Mouse (Mus musculus) liver, adult 2 months (tissue): ENCODE results near the gene 4933430I17Rik. TPM values are rescaled to one million over a fixed set of nuclear protein-coding genes. Genes with fewer than 3 reads are reported as not detected.
A peak's percentile ranks its signal among the peaks of the same experiment; 100 is the strongest.
"Not testable (repeated sequence)": the region's sequence is repeated elsewhere in the genome, so short reads cannot be mapped to it uniquely, and the experiment has no call there.

Source experiments
- DNase-seq: peaks from one replicate; pipeline ENCODE4 v3.0.0-alpha.2; 2011; ENCODE audit warnings: low read depth, low spot score; ENCODE audit errors: extremely low read depth
- H3K27ac ChIP-seq: fragments of 200-500 bp; replicated peaks from 2 replicates; pipeline ENCODE4 v1.5.1; 2012; ENCODE audit warnings: low read depth, mild to moderate bottlenecking, control low read depth, inconsistent platforms, low read length; ENCODE audit not compliant: insufficient read depth
- H3K27me3 ChIP-seq: fragments of 200-500 bp; 2 replicates; pipeline ENCODE4 v1.6.1; 2012; ENCODE audit warnings: mild to moderate bottlenecking, moderate library complexity, low read length, inconsistent platforms; ENCODE audit not compliant: control insufficient read depth, insufficient read depth
- H3K36me3 ChIP-seq: fragments of 200-500 bp; 2 replicates; pipeline ENCODE4 v1.6.1; 2012; ENCODE audit warnings: low read length, inconsistent platforms; ENCODE audit not compliant: control insufficient read depth, insufficient read depth
- H3K4me1 ChIP-seq: fragments of 200-500 bp; 2 replicates; pipeline ENCODE4 v1.6.1; 2011; ENCODE audit warnings: low read length; ENCODE audit not compliant: control insufficient read depth, insufficient read depth
- H3K4me3 ChIP-seq: fragments of 200-500 bp; 2 replicates; pipeline ENCODE4 v1.5.1; 2011; ENCODE audit warnings: low read depth, mild to moderate bottlenecking, control low read depth, low read length, moderate library complexity; ENCODE audit not compliant: insufficient read depth
- H3K79me2 ChIP-seq: fragments of 200-500 bp; 2 replicates; pipeline ENCODE4 v1.6.1; 2012; ENCODE audit warnings: inconsistent platforms, mild to moderate bottlenecking, low read length, moderate library complexity; ENCODE audit not compliant: control insufficient read depth, insufficient read depth
- H3K9ac ChIP-seq: fragments of 200-500 bp; 2 replicates; pipeline ENCODE4 v1.6.1; 2012; ENCODE audit warnings: low read depth, mild to moderate bottlenecking, control low read depth, inconsistent platforms, low read length
- CTCF ChIP-seq: fragments of 200-500 bp; IDR thresholded peaks from 2 replicates; pipeline ENCODE4 v1.5.1; 2011; ENCODE audit warnings: low read depth, low read length, control low read depth
- POLR2A ChIP-seq: fragments of 200-500 bp; IDR thresholded peaks from 2 replicates; pipeline ENCODE4 v1.6.1; 2011; ENCODE audit warnings: low read length, control low read depth; ENCODE audit not compliant: insufficient read depth; ENCODE audit errors: extremely low read depth
- WGBS: fragments of 180-500 bp; shearing (Covaris S2); methylation state at CpG from one replicate; pipeline ENCODE4 v1.1.7; 2018; 5-methylcytosine and 5-hydroxymethylcytosine counted together
- polyA plus RNA-seq: library from polyadenylated mRNA; depleted of rRNA; stranded (reverse); fragments of >200 nt; gene quantifications from 2 replicates; pipeline ENCODE4 v1.2.3, GENCODE M21; 2012; rRNA removed
- total RNA-seq: library from RNA; depleted of rRNA; stranded (reverse); fragments of >200 nt; gene quantifications from 2 replicates; pipeline ENCODE4 v1.2.3, GENCODE M21; 2014; rRNA removed

The 4933430I17Rik gene
- total and polyA plus RNA-seq, 2 experiments: not detected

GRCm38 (mm10) chr4:62590878-62591277 lies 65.7 kb downstream of the 4933430I17Rik start:
- TF ChIP-seq POLR2A (no peak), CTCF (no peak)
- 84% methylated on average over 1 of the region's 1 CpGs for WGBS

DNA sequence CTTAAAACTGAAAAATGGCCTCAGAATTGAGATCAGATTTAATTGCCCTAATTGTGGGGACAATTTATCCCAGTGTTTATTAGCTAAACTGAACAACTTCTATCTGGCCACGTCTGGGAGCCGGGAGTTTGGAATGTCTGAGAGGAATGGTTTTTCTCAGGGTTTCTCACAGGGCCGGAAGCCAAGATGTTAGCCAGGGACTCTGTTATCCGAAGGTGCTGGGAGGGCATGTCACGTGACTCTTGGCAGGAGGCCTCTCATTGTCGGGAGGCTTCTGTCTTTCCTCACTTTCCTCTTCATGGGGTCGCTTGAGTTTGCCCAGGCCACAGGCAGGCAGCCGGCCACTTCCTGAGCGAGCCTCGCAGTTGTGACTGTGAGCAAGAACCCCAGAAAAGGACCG lies 66.2 kb downstream of the 4933430I17Rik start:
- no peaks in the 10 kb centered on the region for H3K36me3 ChIP-seq
- H3K79me2 ChIP-seq: no peaks in the 10 kb centered on the region
- no peak overlapping the region for H3K27ac ChIP-seq
- no peaks in the 10 kb centered on the region for H3K27me3 ChIP-seq
- H3K9ac ChIP-seq: no peak overlapping the region
- no peaks in the 10 kb centered on the region for H3K4me1 ChIP-seq
- TF ChIP-seq POLR2A (no peak), CTCF (no peak)
- 47% methylated on average over 11 of the region's 11 CpGs for WGBS
- no peak overlapping the region for H3K4me3 ChIP-seq
- peak; percentile 19 for DNase-seq

More at GRCm38 (mm10) chr4:62590878-62591277, 65.7 kb downstream of the 4933430I17Rik start:
- Histone ChIP-seq H3K27ac (peak overlapping the region; percentile 23; the same call in 1 of the 2 replicates), H3K79me2 (no peaks in the 10 kb centered on the region), H3K36me3 (no peaks in the 10 kb centered on the region), H3K9ac (no peak overlapping the region), H3K27me3 (no peaks in the 10 kb centered on the region), H3K4me3 (no peak overlapping the region), H3K4me1 (no peaks in the 10 kb centered on the region)
- DNase-seq: no peak

DNA sequence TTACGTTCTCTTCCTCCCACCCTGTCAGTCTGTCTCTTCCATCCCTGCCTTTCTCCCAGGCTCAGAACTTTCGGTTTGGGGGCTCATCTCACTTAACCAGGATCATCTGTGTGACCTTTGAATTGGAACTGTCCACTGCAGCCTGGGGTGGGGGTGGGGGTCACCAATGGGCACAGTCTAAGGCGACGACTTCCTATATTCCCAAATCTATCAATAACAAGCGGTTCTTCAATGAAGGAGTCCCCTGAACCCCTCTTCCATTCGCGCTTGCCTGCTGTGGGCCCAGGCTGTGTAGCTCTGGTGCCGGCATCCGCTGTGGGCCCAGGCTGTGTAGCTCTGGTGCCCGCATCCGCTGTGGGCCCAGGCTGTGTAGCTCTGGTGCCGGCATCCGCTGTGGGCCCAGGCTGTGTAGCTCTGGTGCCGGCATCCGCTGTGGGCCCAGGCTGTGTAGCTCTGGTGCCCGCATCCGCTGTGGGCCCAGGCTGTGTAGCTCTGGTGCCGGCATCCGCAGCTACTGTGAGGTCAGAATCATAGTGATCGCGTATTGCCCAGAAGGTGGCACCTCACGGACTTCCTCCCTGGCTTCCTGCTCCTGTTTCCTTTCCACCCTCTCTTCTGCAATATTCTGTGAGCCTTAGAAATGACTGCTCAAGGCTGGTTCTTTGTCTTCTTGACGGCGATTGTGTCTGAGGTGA lies 68.5 kb downstream of the 4933430I17Rik start:
- not testable (repeated sequence) for H3K9ac ChIP-seq, H3K4me3 ChIP-seq, H3K4me1 ChIP-seq, H3K79me2 ChIP-seq, H3K27me3 ChIP-seq, H3K36me3 ChIP-seq, H3K27ac ChIP-seq, DNase-seq
- 89% methylated on average over 24 of the region's 24 CpGs for WGBS

- H3K27me3 ChIP-seq: no peaks in the 10 kb centered on the region
- H3K4me3 ChIP-seq: no peak overlapping the region
- H3K36me3 ChIP-seq: no peaks in the 10 kb centered on the region
- no peak overlapping the region for H3K27ac ChIP-seq
- TF ChIP-seq POLR2A (no peak), CTCF (no peak)
- no peak for DNase-seq
- 95% methylated on average over 5 of the region's 5 CpGs for WGBS
- H3K79me2 ChIP-seq: no peaks in the 10 kb centered on the region
- H3K9ac ChIP-seq: no peak overlapping the region
- no peaks in the 10 kb centered on the region for H3K4me1 ChIP-seq
Measured at GRCm38 (mm10) chr4:62594442-62594841, 69.3 kb downstream of the 4933430I17Rik start.

- DNase-seq: no peak
- Histone ChIP-seq H3K27me3 (no peaks in the 10 kb centered on the region), H3K79me2 (no peaks in the 10 kb centered on the region), H3K27ac (no peak overlapping the region), H3K4me1 (no peaks in the 10 kb centered on the region), H3K9ac (no peak overlapping the region), H3K4me3 (no peak overlapping the region), H3K36me3 (no peaks in the 10 kb centered on the region)
- TF ChIP-seq CTCF (no peak), POLR2A (no peak)
- WGBS: 64% methylated on average over 5 of the region's 5 CpGs
Measured at GRCm38 (mm10) chr4:62596051-62596450, 70.9 kb downstream of the 4933430I17Rik start.

Other genes with a start within 250 kb of the 4933430I17Rik start
- 22.7 and 24.5 TPM in 2 replicates for gene Fkbp15, start 164.8 kb upstream of the 4933430I17Rik start, total RNA-seq
- gene Fkbp15, start 164.8 kb upstream of the 4933430I17Rik start, polyA plus RNA-seq: 17.4 and 20.0 TPM in 2 replicates
- 88.4 and 91.4 TPM in 2 replicates for gene Slc31a1, start 164.6 kb upstream of the 4933430I17Rik start, total RNA-seq
- 75.3 and 81.5 TPM in 2 replicates for gene Slc31a1, start 164.6 kb upstream of the 4933430I17Rik start, polyA plus RNA-seq
- 46.9 and 52.6 TPM in 2 replicates for gene Cdc26, start 116.7 kb upstream of the 4933430I17Rik start, total RNA-seq
- 13.5 and 14.8 TPM in 2 replicates for gene Cdc26, start 116.7 kb upstream of the 4933430I17Rik start, polyA plus RNA-seq
- 3.9 and 4.6 TPM in 2 replicates for gene Prpf4, start 116.6 kb upstream of the 4933430I17Rik start, total RNA-seq
- 4.4 and 7.3 TPM in 2 replicates for gene Prpf4, start 116.6 kb upstream of the 4933430I17Rik start, polyA plus RNA-seq
- not detected in 2 replicates for gene Rnf183, start 90.1 kb upstream of the 4933430I17Rik start, total RNA-seq
- gene Rnf183, start 90.1 kb upstream of the 4933430I17Rik start, polyA plus RNA-seq: not detected in 2 replicates
- gene Wdr31, start 54.5 kb upstream of the 4933430I17Rik start, total RNA-seq: 0.07 and 0.09 TPM in 2 replicates
- gene Wdr31, start 54.5 kb upstream of the 4933430I17Rik start, polyA plus RNA-seq: 0.07 TPM in 1 of 2 replicates, not detected in the other
- gene Bspry, start 45.3 kb upstream of the 4933430I17Rik start, total RNA-seq: 0.09 TPM in 1 of 2 replicates, not detected in the other
- gene Bspry, start 45.3 kb upstream of the 4933430I17Rik start, polyA plus RNA-seq: 0.19 and 0.26 TPM in 2 replicates
- 14.0 and 14.9 TPM in 2 replicates for gene Hdhd3, start 21.9 kb upstream of the 4933430I17Rik start, total RNA-seq
- 61.4 and 73.7 TPM in 2 replicates for gene Hdhd3, start 21.9 kb upstream of the 4933430I17Rik start, polyA plus RNA-seq
- gene Alad, start 5.5 kb upstream of the 4933430I17Rik start, total RNA-seq: 114 and 123 TPM in 2 replicates
- 328 and 437 TPM in 2 replicates for gene Alad, start 5.5 kb upstream of the 4933430I17Rik start, polyA plus RNA-seq
- gene Pole3, start 301 bp upstream of the 4933430I17Rik start, total RNA-seq: 11.7 and 13.4 TPM in 2 replicates
- gene Pole3, start 301 bp upstream of the 4933430I17Rik start, polyA plus RNA-seq: 9.1 and 9.3 TPM in 2 replicates
- gene Rgs3, start 34.5 kb downstream of the 4933430I17Rik start, total RNA-seq: 7.0 and 9.6 TPM in 2 replicates
- gene Rgs3, start 34.5 kb downstream of the 4933430I17Rik start, polyA plus RNA-seq: 8.3 and 13.0 TPM in 2 replicates